Mouse (Mus musculus) heart, embryonic 13.5 days (tissue): ENCODE results near the gene Col23a1. TPM values are rescaled to one million over a fixed set of nuclear protein-coding genes. Genes with fewer than 3 reads are reported as not detected.

Source experiments
- ATAC-seq: fragments of 200-750 bp; cut with Nextera tagmentation; 2 replicates; pipeline ENCODE4 v1.8.0; 2017; ENCODE audit warnings: moderate TSS enrichment; ENCODE audit not compliant: insufficient number of reproducible peaks, low FRiP score, low TSS enrichment; ENCODE audit errors: extremely low read depth
- H3K27ac ChIP-seq: fragments of 300-500 bp; sonication (generic); replicated peaks from 2 replicates; pipeline ENCODE4 v1.5.1; 2015; ENCODE audit warnings: moderate library complexity, mild to moderate bottlenecking, inconsistent platforms
- H3K27me3 ChIP-seq: fragments of 300-500 bp; sonication (generic); replicated peaks from 2 replicates; pipeline ENCODE4 v1.6.1; 2015; ENCODE audit warnings: mild to moderate bottlenecking, inconsistent platforms
- H3K36me3 ChIP-seq: fragments of 300-500 bp; sonication (generic); 2 replicates; pipeline ENCODE4 v1.6.1; 2015; ENCODE audit warnings: mild to moderate bottlenecking, inconsistent platforms
- H3K4me1 ChIP-seq: fragments of 300-500 bp; sonication (generic); 2 replicates; pipeline ENCODE4 v1.6.1; 2015; ENCODE audit warnings: inconsistent platforms
- H3K4me2 ChIP-seq: fragments of 300-500 bp; sonication (generic); 2 replicates; pipeline ENCODE4 v1.6.1; 2015; ENCODE audit warnings: inconsistent platforms, mild to moderate bottlenecking, moderate library complexity
- H3K4me3 ChIP-seq: fragments of 300-500 bp; sonication (generic); 2 replicates; pipeline ENCODE4 v1.5.1; 2015; ENCODE audit warnings: moderate library complexity, mild to moderate bottlenecking, inconsistent platforms
- H3K9ac ChIP-seq: fragments of 300-500 bp; sonication (generic); 2 replicates; pipeline ENCODE4 v1.6.1; 2015; ENCODE audit warnings: inconsistent platforms, mild to moderate bottlenecking, moderate library complexity
- H3K9me3 ChIP-seq: fragments of 300-500 bp; sonication (generic); 2 replicates; pipeline ENCODE4 v1.6.1; 2016; ENCODE audit warnings: inconsistent platforms
- WGBS: fragments of 180-500 bp; shearing (Covaris S2); methylation state at CpG from one replicate; pipeline ENCODE4 v1.1.7; 2015; ENCODE audit warnings: mixed read lengths; 5-methylcytosine and 5-hydroxymethylcytosine counted together
- polyA plus RNA-seq: library from polyadenylated mRNA; unstranded; fragments of >200 nt; fragmentation: Nextera tagmentation; extraction: Ambion mirVana; gene quantifications from 2 replicates; pipeline ENCODE4 v1.2.1, GENCODE M21; 2015

Gene Col23a1
- polyA plus RNA-seq, 1 experiment from 2014 or later = 9.9 TPM

GRCm38 (mm10) chr11:51329837-51330714 is 40.4 kb downstream of the Col23a1 start:
- ATAC-seq = no peak
- H3K27me3 ChIP-seq = peaks cover 15% of the 10 kb centered on the region; the same call in 1 of the 2 replicates
- no peaks in the 10 kb centered on the region for H3K9me3 ChIP-seq
- WGBS = 66% methylated on average over 11 of the region's 11 CpGs
- no peaks in the 10 kb centered on the region for H3K36me3 ChIP-seq
- no peak overlapping the region for H3K4me3 ChIP-seq
- H3K27ac ChIP-seq = no peak overlapping the region
- no peak overlapping the region for H3K4me2 ChIP-seq
- 0 out of 2 replicates have a peak, but pooled peaks cover 4% of the 10 kb centered on the region for H3K4me1 ChIP-seq
- H3K9ac ChIP-seq = no peak overlapping the region

GRCm38 (mm10) chr11:51334017-51334416 is 44.3 kb downstream of the Col23a1 start:
- peaks cover 15% of the 10 kb centered on the region for H3K27me3 ChIP-seq
- no peak overlapping the region for H3K4me3 ChIP-seq
- H3K9ac ChIP-seq = no peak overlapping the region
- H3K36me3 ChIP-seq = no peaks in the 10 kb centered on the region
- ATAC-seq = no peak
- WGBS = 58% methylated on average over 5 of the region's 5 CpGs
- no peaks in the 10 kb centered on the region for H3K9me3 ChIP-seq
- no peak overlapping the region for H3K27ac ChIP-seq
- peaks cover 14% of the 10 kb centered on the region for H3K4me1 ChIP-seq
- no peak overlapping the region for H3K4me2 ChIP-seq

GRCm38 (mm10) chr11:51337585-51337984 is 47.9 kb downstream of the Col23a1 start:
- H3K9ac ChIP-seq = no peak overlapping the region
- no peaks in the 10 kb centered on the region for H3K9me3 ChIP-seq
- WGBS = 84% methylated on average over 6 of the region's 6 CpGs
- H3K4me3 ChIP-seq = no peak overlapping the region
- H3K4me2 ChIP-seq = no peak overlapping the region
- H3K27ac ChIP-seq = no peak overlapping the region
- H3K36me3 ChIP-seq = no peaks in the 10 kb centered on the region
- peaks cover 18% of the 10 kb centered on the region for H3K4me1 ChIP-seq
- H3K27me3 ChIP-seq = peaks cover 19% of the 10 kb centered on the region
- ATAC-seq = no peak

GRCm38 (mm10) chr11:51338416-51338815 is 48.7 kb downstream of the Col23a1 start:
- Histone ChIP-seq H3K36me3 (no peaks in the 10 kb centered on the region), H3K4me2 (no peak overlapping the region), H3K9ac (no peak overlapping the region), H3K9me3 (no peaks in the 10 kb centered on the region), H3K27ac (no peak overlapping the region), H3K27me3 (peaks cover 19% of the 10 kb centered on the region), H3K4me1 (peaks cover 25% of the 10 kb centered on the region), H3K4me3 (no peak overlapping the region)
- ATAC-seq = no peak
- 61% methylated on average over 7 of the region's 7 CpGs for WGBS

- Histone ChIP-seq H3K36me3 (no peaks in the 10 kb centered on the region), H3K4me1 (peaks cover 36% of the 10 kb centered on the region), H3K27me3 (peaks cover 13% of the 10 kb centered on the region; the same call in 1 of the 2 replicates), H3K9me3 (no peaks in the 10 kb centered on the region), H3K9ac (no peak overlapping the region), H3K4me3 (no peak overlapping the region), H3K27ac (no peak overlapping the region), H3K4me2 (no peak overlapping the region)
- WGBS = 38% methylated on average over 2 of the region's 2 CpGs
- ATAC-seq = no peak
Observed at GRCm38 (mm10) chr11:51341091-51341490, 51.4 kb downstream of the Col23a1 start.

GRCm38 (mm10) chr11:51342776-51343175 is 53.1 kb downstream of the Col23a1 start:
- Histone ChIP-seq H3K27ac (no peak overlapping the region), H3K4me1 (peaks cover 24% of the 10 kb centered on the region), H3K4me3 (no peak overlapping the region), H3K9ac (no peak overlapping the region), H3K4me2 (no peak overlapping the region), H3K36me3 (no peaks in the 10 kb centered on the region), H3K9me3 (no peaks in the 10 kb centered on the region), H3K27me3 (peaks cover 8% of the 10 kb centered on the region)
- 74% methylated on average over 6 of the region's 6 CpGs for WGBS
- no peak for ATAC-seq

GRCm38 (mm10) chr11:51343312-51343711 is 53.6 kb downstream of the Col23a1 start:
- Histone ChIP-seq H3K4me3 (no peak overlapping the region), H3K27me3 (peaks cover 8% of the 10 kb centered on the region), H3K4me1 (peaks cover 24% of the 10 kb centered on the region), H3K36me3 (no peaks in the 10 kb centered on the region), H3K9ac (no peak overlapping the region), H3K4me2 (no peak overlapping the region), H3K9me3 (no peaks in the 10 kb centered on the region), H3K27ac (no peak overlapping the region)
- WGBS = 64% methylated on average over 4 of the region's 4 CpGs
- no peak for ATAC-seq

- no peak overlapping the region for H3K27ac ChIP-seq
- H3K27me3 ChIP-seq = peaks cover 11% of the 10 kb centered on the region
- no peaks in the 10 kb centered on the region for H3K36me3 ChIP-seq
- no peak overlapping the region for H3K9ac ChIP-seq
- peaks cover 24% of the 10 kb centered on the region for H3K4me1 ChIP-seq
- WGBS = 82% methylated on average over 5 of the region's 5 CpGs
- H3K4me3 ChIP-seq = no peak overlapping the region
- H3K4me2 ChIP-seq = no peak overlapping the region
- H3K9me3 ChIP-seq = no peaks in the 10 kb centered on the region
- ATAC-seq = no peak
Observed at GRCm38 (mm10) chr11:51343728-51344289, 54.1 kb downstream of the Col23a1 start.

GRCm38 (mm10) chr11:51345481-51346465 is 56.1 kb downstream of the Col23a1 start:
- Histone ChIP-seq H3K36me3 (no peaks in the 10 kb centered on the region), H3K4me2 (no peak overlapping the region), H3K9ac (no peak overlapping the region), H3K4me1 (peaks cover 24% of the 10 kb centered on the region), H3K27ac (no peak overlapping the region), H3K9me3 (no peaks in the 10 kb centered on the region), H3K4me3 (no peak overlapping the region), H3K27me3 (peaks cover 4% of the 10 kb centered on the region)
- 71% methylated on average over 21 of the region's 21 CpGs for whole genome bisulfite sequencing
- no peak for ATAC-seq

GRCm38 (mm10) chr11:51347756-51348155 is 58.0 kb downstream of the Col23a1 start:
- H3K27ac ChIP-seq = no peak overlapping the region
- WGBS = 65% methylated on average over 2 of the region's 2 CpGs
- ATAC-seq = no peak
- H3K9ac ChIP-seq = no peak overlapping the region
- H3K9me3 ChIP-seq = no peaks in the 10 kb centered on the region
- H3K36me3 ChIP-seq = no peaks in the 10 kb centered on the region
- H3K4me2 ChIP-seq = no peak overlapping the region
- H3K4me3 ChIP-seq = no peak overlapping the region
- H3K4me1 ChIP-seq = peaks cover 24% of the 10 kb centered on the region
- peaks cover 7% of the 10 kb centered on the region for H3K27me3 ChIP-seq

- Histone ChIP-seq H3K27me3 (peaks cover 7% of the 10 kb centered on the region), H3K27ac (no peak overlapping the region), H3K4me1 (peaks cover 14% of the 10 kb centered on the region), H3K4me3 (no peak overlapping the region), H3K9me3 (no peaks in the 10 kb centered on the region), H3K4me2 (no peak overlapping the region), H3K9ac (no peak overlapping the region), H3K36me3 (no peaks in the 10 kb centered on the region)
- ATAC-seq = no peak
Observed at GRCm38 (mm10) chr11:51349665-51350064, 59.9 kb downstream of the Col23a1 start.
